Mouse (Mus musculus) liver, adult 2 months (tissue): ENCODE measurements around the gene Adnp.

Experiments used
- CTCF ChIP-seq: fragments of 200-500 bp; IDR thresholded peaks from 2 replicates; pipeline ENCODE4 v1.5.1; 2011; ENCODE audit warnings: low read depth, low read length, control low read depth
- POLR2A ChIP-seq: fragments of 200-500 bp; IDR thresholded peaks from 2 replicates; pipeline ENCODE4 v1.6.1; 2011; ENCODE audit warnings: low read length, control low read depth; ENCODE audit not compliant: insufficient read depth; ENCODE audit errors: extremely low read depth

DNA sequence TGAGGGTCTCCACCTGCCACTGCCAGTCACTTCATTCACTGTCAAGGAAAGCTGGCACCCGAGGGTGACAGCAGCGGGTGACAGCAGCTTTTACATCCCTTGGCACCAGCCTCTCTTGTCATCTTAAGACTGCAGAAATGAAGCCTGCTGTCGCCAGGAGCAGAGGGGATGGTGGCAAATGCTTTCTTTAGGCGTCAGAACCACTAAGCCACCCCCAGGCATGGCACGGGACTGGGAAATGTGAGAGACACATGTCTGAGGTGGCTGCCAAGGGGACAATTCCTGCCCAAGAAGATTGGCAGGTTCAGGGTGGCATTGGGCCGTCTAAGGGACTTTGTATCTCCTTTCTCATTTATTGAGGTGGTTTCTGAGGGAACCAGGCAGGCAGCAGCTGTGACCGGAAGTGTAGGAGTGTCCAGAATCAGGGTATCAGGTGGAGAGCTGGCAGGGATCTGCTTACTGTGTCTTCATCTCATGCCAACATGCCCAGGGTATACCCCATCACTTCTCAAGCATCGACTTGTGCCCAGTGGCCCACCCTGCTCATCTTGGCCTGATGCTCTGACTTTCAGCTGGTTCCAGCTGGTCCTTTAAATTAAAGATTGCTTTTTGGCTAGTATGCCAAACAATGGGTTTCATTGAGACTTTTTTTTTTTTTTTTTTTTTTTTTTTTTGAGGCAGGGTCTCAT lies 41.4 kb upstream of the Adnp start:
- TF ChIP-seq CTCF = no peak
- no peak for TF ChIP-seq POLR2A
